Mouse (Mus musculus) megakaryocyte, embryonic 14.5 days (primary cell): ENCODE measurements at regions not wholly inside any gene's neighbourhood (a gene's known extent, or its start where the extent isn't known, plus 50 kb on each side); places are given as distances from the start of the nearest gene placed in this dataset.

Experiments used
- H3K27me3 ChIP-seq: replicated peaks from 2 replicates; pipeline ENCODE3; 2012; ENCODE audit warnings: inconsistent platforms
- H3K36me3 ChIP-seq: replicated peaks from 2 replicates; pipeline ENCODE3; 2012; ENCODE audit warnings: low read length, inconsistent platforms, mixed read lengths
- H3K4me1 ChIP-seq: 2 replicates; pipeline ENCODE4 v1.6.1; 2012; ENCODE audit warnings: inconsistent platforms
- H3K4me3 ChIP-seq: replicated peaks from 2 replicates; pipeline ENCODE3; 2012; ENCODE audit warnings: moderate library complexity, mild to moderate bottlenecking, inconsistent platforms
- H3K9me3 ChIP-seq: 2 replicates; pipeline ENCODE4 v1.6.1; 2012; ENCODE audit warnings: inconsistent platforms
- FLI1 ChIP-seq: IDR thresholded peaks from 2 replicates; pipeline ENCODE4 v1.6.1; 2012; ENCODE audit warnings: low read length, inconsistent platforms, mixed read lengths
- GATA1 ChIP-seq: IDR thresholded peaks from 3 replicates; pipeline ENCODE4 v1.6.1; 2012; ENCODE audit warnings: mixed read lengths, low read length, inconsistent platforms, borderline replicate concordance

DNA sequence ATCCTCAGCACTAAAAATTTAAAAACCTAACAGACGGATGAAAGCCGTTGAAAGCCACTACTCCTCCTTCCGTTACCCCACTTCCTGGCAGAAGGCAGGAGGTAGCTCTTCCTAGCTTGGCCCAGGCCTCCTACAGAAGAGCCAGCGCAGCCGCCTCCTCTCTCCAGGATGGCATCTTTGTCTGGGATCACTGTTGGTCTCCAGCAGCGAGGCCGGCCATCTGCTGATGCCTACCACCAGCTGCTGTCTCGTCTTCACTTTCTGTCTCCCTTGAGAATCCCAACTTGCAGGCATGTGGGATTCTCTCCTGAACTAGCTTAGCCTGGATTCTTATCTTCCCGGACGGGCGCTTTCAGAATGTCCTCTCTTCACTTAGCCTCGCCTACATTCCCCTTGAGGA lies 93.9 kb upstream of the Adpgk start:
- no peaks in the 10 kb centered on the region for H3K36me3 ChIP-seq
- peaks cover 2% of the 10 kb centered on the region for H3K27me3 ChIP-seq
- no peak overlapping the region for H3K4me3 ChIP-seq
- no peaks in the 10 kb centered on the region for H3K4me1 ChIP-seq
- TF ChIP-seq FLI1 (no peak), GATA1 (no peak)
- peaks cover 11% of the 10 kb centered on the region for H3K9me3 ChIP-seq

GRCm38 (mm10) chr9:59193971-59194370 lies 97.4 kb upstream of the Adpgk start:
- Histone ChIP-seq H3K4me3 (no peak overlapping the region), H3K27me3 (peaks cover 10% of the 10 kb centered on the region), H3K9me3 (peaks cover 13% of the 10 kb centered on the region), H3K36me3 (no peaks in the 10 kb centered on the region), H3K4me1 (peaks cover 6% of the 10 kb centered on the region; the same call in 1 of the 2 replicates)
- no peak for TF ChIP-seq FLI1

GRCm38 (mm10) chr9:59189141-59189540 lies 102.2 kb upstream of the Adpgk start:
- no peaks in the 10 kb centered on the region for H3K36me3 ChIP-seq
- H3K4me3 ChIP-seq = peak overlapping the region; percentile 76
- peaks cover 15% of the 10 kb centered on the region for H3K27me3 ChIP-seq
- TF ChIP-seq GATA1 (no peak), FLI1 (no peak)
- H3K9me3 ChIP-seq = peaks cover 13% of the 10 kb centered on the region
- peaks cover 6% of the 10 kb centered on the region; the same call in 1 of the 2 replicates for H3K4me1 ChIP-seq

DNA sequence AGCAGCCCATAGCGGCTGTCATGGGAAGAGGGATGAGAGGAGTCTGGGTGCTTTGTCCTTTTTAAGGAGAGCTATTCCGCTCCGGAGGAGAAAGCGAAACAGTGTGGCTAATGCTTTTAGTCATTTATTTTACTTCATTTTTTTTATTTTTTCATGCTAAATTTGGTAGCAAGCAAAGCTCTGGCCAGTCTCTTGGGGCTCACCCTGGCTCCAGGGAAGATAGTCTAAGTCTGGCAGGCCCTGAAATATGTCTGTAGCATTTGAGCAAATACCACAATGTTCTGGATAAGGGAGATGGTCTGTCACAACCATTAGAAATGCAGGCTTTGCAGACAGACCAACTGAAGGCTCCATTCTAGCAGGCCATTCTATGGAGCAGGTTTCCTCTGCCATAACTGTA lies 102.9 kb upstream of the Adpgk start:
- peaks cover 6% of the 10 kb centered on the region; the same call in 1 of the 2 replicates for H3K4me1 ChIP-seq
- no peak overlapping the region for H3K4me3 ChIP-seq
- no peak for TF ChIP-seq FLI1
- TF ChIP-seq GATA1 = no peak
- peaks cover 13% of the 10 kb centered on the region for H3K9me3 ChIP-seq
- H3K36me3 ChIP-seq = no peaks in the 10 kb centered on the region
- H3K27me3 ChIP-seq = peaks cover 15% of the 10 kb centered on the region

DNA sequence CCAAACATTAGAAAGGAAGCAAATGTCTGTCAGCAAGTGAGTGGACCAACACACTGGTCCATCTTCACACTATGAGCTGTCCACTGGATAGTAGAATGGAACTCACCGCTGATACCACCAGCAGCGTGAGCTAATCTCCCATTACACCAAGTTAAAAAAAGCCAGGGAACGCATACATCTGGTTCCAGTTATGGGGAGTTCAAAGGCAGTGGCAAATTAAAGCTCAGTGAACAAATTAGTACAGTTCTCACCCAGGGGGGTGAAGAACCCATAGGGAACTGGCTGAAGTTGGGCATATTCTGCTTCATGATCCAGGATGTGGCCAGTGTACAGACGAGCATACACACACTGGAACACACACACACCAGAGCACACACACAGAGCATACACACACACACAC lies 105.0 kb upstream of the Adpgk start:
- peaks cover 6% of the 10 kb centered on the region; the same call in 1 of the 2 replicates for H3K4me1 ChIP-seq

GRCm38 (mm10) chr9:59184089-59184488 lies 107.3 kb upstream of the Adpgk start:
- Histone ChIP-seq H3K36me3 (no peaks in the 10 kb centered on the region), H3K4me1 (peaks cover 2% of the 10 kb centered on the region; the same call in 1 of the 2 replicates), H3K9me3 (no peaks in the 10 kb centered on the region), H3K4me3 (no peak overlapping the region), H3K27me3 (peaks cover 8% of the 10 kb centered on the region)
- no peak for TF ChIP-seq GATA1
- TF ChIP-seq FLI1 = no peak

More for the DNA sequence above, 105.0 kb upstream of the Adpgk start:
- H3K4me3 ChIP-seq = peak overlapping the region; percentile 21
- H3K36me3 ChIP-seq = no peaks in the 10 kb centered on the region
- peaks cover 15% of the 10 kb centered on the region for H3K27me3 ChIP-seq
- peaks cover 6% of the 10 kb centered on the region for H3K9me3 ChIP-seq
- TF ChIP-seq FLI1 (no peak), GATA1 (no peak)

DNA sequence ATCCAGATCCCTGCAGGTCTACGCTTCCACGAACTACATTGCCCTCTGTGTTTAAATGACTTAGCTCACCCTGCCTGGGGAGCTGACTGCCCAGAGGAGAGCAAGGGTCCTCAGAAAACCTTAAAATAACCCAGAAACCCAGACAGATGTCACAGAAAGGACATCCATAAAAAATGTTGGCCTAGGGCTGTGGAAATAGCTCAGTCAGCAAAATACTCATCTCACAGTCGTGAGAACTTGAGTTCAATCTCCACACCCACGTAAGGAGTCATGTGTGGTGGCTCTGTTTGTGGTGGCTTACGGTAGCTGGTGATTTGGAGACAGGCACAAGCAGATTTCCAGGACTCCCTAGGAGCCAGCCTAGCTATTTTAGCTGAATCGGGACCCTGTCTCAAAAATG lies 108.5 kb upstream of the Adpgk start:
- Histone ChIP-seq H3K9me3 (no peaks in the 10 kb centered on the region), H3K4me3 (no peak overlapping the region), H3K36me3 (no peaks in the 10 kb centered on the region), H3K4me1 (no peaks in the 10 kb centered on the region), H3K27me3 (peaks cover 7% of the 10 kb centered on the region)
- no peak for TF ChIP-seq FLI1
- no peak for TF ChIP-seq GATA1

DNA sequence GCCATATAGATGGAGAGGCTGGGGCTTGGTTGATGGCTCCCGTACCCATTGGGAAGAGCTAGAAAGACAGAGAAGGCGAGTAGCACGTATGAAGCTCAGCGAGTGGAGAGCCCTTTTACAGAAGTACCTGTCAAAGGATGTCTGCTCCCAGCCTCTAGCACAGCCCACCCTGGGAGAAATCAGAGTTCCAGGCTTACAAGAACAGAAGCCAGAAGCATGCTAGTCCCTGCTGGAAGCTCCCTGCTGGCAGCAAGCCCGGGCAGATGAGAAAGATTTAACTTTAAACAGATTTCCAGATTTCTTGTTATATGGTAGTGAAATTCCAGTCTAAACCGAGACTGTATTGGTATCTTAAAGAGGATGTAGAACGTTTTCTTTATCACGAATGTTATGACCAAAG lies 108.9 kb upstream of the Adpgk start:
- no peaks in the 10 kb centered on the region for H3K9me3 ChIP-seq
- H3K4me3 ChIP-seq = no peak overlapping the region
- TF ChIP-seq FLI1 (no peak), GATA1 (no peak)
- no peaks in the 10 kb centered on the region for H3K36me3 ChIP-seq
- H3K27me3 ChIP-seq = peaks cover 4% of the 10 kb centered on the region
- no peaks in the 10 kb centered on the region for H3K4me1 ChIP-seq

- TF ChIP-seq FLI1 (no peak), GATA1 (no peak)
- no peak overlapping the region for H3K4me3 ChIP-seq
- H3K9me3 ChIP-seq = peaks cover 18% of the 10 kb centered on the region
- no peaks in the 10 kb centered on the region for H3K4me1 ChIP-seq
- no peaks in the 10 kb centered on the region for H3K27me3 ChIP-seq
- H3K36me3 ChIP-seq = no peaks in the 10 kb centered on the region
These were observed 119.8 kb upstream of the Adpgk start for GRCm38 (mm10) chr9:59171576-59171975.

- no peaks in the 10 kb centered on the region for H3K36me3 ChIP-seq
- H3K9me3 ChIP-seq = 0 out of 2 replicates have a peak, but pooled peaks cover 6% of the 10 kb centered on the region
- TF ChIP-seq FLI1 (no peak), GATA1 (no peak)
- H3K4me3 ChIP-seq = no peak overlapping the region
- H3K27me3 ChIP-seq = no peaks in the 10 kb centered on the region
- no peaks in the 10 kb centered on the region for H3K4me1 ChIP-seq
These were observed 127.2 kb upstream of the Neo1 start for GRCm38 (mm10) chr9:59163390-59163976.

GRCm38 (mm10) chr9:59162954-59163353 lies 126.7 kb upstream of the Neo1 start:
- Histone ChIP-seq H3K9me3 (0 out of 2 replicates have a peak, but pooled peaks cover 6% of the 10 kb centered on the region), H3K4me1 (no peaks in the 10 kb centered on the region), H3K27me3 (no peaks in the 10 kb centered on the region), H3K4me3 (no peak overlapping the region), H3K36me3 (no peaks in the 10 kb centered on the region)
- TF ChIP-seq GATA1 = no peak
- TF ChIP-seq FLI1 = no peak
